In the genomic region with DNA sequence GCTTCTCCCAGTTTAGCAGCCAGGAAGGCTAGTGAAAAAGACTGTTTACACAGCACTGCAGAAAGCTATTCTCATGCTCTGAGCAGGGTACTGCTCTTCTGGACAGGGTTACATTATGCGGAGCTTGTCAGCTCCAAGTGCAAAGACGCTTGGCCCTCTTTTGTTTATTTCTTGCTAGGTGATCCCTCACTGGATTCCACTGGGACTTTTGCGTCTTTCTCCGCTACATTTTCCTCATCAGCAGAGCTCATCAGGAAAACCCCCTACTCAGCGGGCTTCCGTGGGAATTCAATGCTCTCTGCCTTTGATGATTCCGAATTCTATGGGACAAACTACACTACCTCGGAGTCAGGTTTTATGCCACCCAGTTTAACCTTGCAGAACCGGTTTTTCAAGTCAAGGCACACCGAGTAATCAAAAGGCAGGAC, we compare ENCODE assay signal across 8 mouse cellular contexts.
DNase-seq lines count a peak whose midpoint lies in the region; ATAC-seq and TF ChIP-seq lines count a peak whose summit lies in the region.

No protein-coding gene starts in this region.

- H3K9me3 ChIP-seq in ES-E14 (ENCODE audit: control insufficient read depth, insufficient read depth, low read depth, low read length): no peaks in the 10 kb centered on the region
- no peaks in the 10 kb centered on the region for H3K9me3 ChIP-seq in heart, postnatal 0 days (replicated peaks; ENCODE audit: control insufficient read depth, low read length)
- H3K9me3 ChIP-seq in liver, embryonic 13.5 days (replicated peaks): no peaks in the 10 kb centered on the region
- H3K9me3 ChIP-seq in neural tube, embryonic 15.5 days (replicated peaks): no peaks in the 10 kb centered on the region

- H3K27ac ChIP-seq in ES-E14 (ENCODE audit: insufficient read depth, low read depth, low read length, poor library complexity, severe bottlenecking): no peak overlapping the region
- no peak overlapping the region for H3K27ac ChIP-seq in heart, postnatal 0 days (ENCODE audit: low read depth)
- H3K27ac ChIP-seq in liver, embryonic 13.5 days: no peak overlapping the region
- peak overlapping the region; percentile 54 for H3K27ac ChIP-seq in neural tube, embryonic 15.5 days (replicated peaks)

- peak overlapping the region; percentile 59 for H3K4me2 ChIP-seq in heart, postnatal 0 days (ENCODE audit: low read depth, low read length)
- peak overlapping the region; percentile 17 for H3K4me2 ChIP-seq in liver, embryonic 13.5 days
- peak overlapping the region; percentile 63 for H3K4me2 ChIP-seq in neural tube, embryonic 15.5 days

- no peak overlapping the region for H3K9ac ChIP-seq in ES-E14 (ENCODE audit: insufficient read depth, low read depth, low read length, poor library complexity, severe bottlenecking)
- H3K9ac ChIP-seq in heart, postnatal 0 days (replicated peaks; ENCODE audit: low read depth, low read length): no peak overlapping the region
- H3K9ac ChIP-seq in liver, embryonic 13.5 days: no peak overlapping the region
- H3K9ac ChIP-seq in neural tube, embryonic 15.5 days (replicated peaks): peak overlapping the region; percentile 40; the same call in 1 of the 2 replicates

- ATAC-seq in heart, postnatal 0 days (ENCODE audit: insufficient read depth, low read depth): no peak
- no peak for ATAC-seq in liver, embryonic 13.5 days (ENCODE audit: low read depth)
- ATAC-seq in neural tube, embryonic 15.5 days (ENCODE audit: low FRiP score): peak; percentile 69; the same call in 1 of the 2 replicates

- no peak for TF ChIP-seq CTCF in heart, postnatal 0 days (IDR thresholded peaks at IDR 0.05; ENCODE audit: low read depth)

- 3% methylated on average over 10 of the region's 10 CpGs for WGBS in heart, postnatal 0 days
- 10% methylated on average over 10 of the region's 10 CpGs for WGBS in liver, embryonic 13.5 days (ENCODE audit: insufficient replicate concordance)
- under 1% methylated on average over 10 of the region's 10 CpGs for WGBS in neural tube, embryonic 15.5 days

- TF ChIP-seq EP300 in heart, postnatal 0 days (IDR thresholded peaks at IDR 0.05; ENCODE audit: low read depth): no peak

- H3K4me3 ChIP-seq in ES-E14 (ENCODE audit: insufficient read depth in 1 of 2, low read depth in 1 of 2, low read length in 2 of 2, poor library complexity in 1 of 2, severe bottlenecking in 1 of 2): peak overlapping the region; percentile 10 to 15; a peak in 2 of 4 replicates
- H3K4me3 ChIP-seq in heart, postnatal 0 days (ENCODE audit: low read depth, low read length): peak overlapping the region; percentile 33
- no peak overlapping the region for H3K4me3 ChIP-seq in liver, embryonic 13.5 days (replicated peaks)
- H3K4me3 ChIP-seq in neural tube, embryonic 15.5 days (replicated peaks): peak overlapping the region; percentile 31

- in situ Hi-C loops in ES-E14 (cut with MboI; ENCODE audit: low sequenced_read_pairs in 2 of 2, unreplicated experiment in 2 of 2): no loop called here

- peak; percentile 6 for DNase-seq in adrenal gland, postnatal 10 days
- no peak for DNase-seq in adrenal gland, postnatal 36 days
- peak; percentile 21 for DNase-seq in ES-E14 (ENCODE audit: low read depth, low spot score)
- no peak for DNase-seq in heart, postnatal 0 days (ENCODE audit: low spot score)
- DNase-seq in liver, embryonic 13.5 days: no peak
- no peak for DNase-seq in c-Kit-positive CD71-positive TER-119-positive erythroid progenitor cells, embryonic 14.5 days (ENCODE audit: low spot score)
- no peak for DNase-seq in cerebellum, postnatal 36 days

- no peaks in the 10 kb centered on the region for H3K27me3 ChIP-seq in heart, postnatal 0 days (ENCODE audit: control insufficient read depth, insufficient read depth, low read length)
- H3K27me3 ChIP-seq in liver, embryonic 13.5 days: no peaks in the 10 kb centered on the region
- no peaks in the 10 kb centered on the region for H3K27me3 ChIP-seq in neural tube, embryonic 15.5 days (replicated peaks)

- no peaks in the 10 kb centered on the region for H3K36me3 ChIP-seq in ES-E14 (ENCODE audit: control insufficient read depth, insufficient read depth, low read length, poor library complexity, severe bottlenecking)
- H3K36me3 ChIP-seq in heart, postnatal 0 days (replicated peaks; ENCODE audit: control insufficient read depth, insufficient read depth, low read length): no peaks in the 10 kb centered on the region
- no peaks in the 10 kb centered on the region for H3K36me3 ChIP-seq in liver, embryonic 13.5 days
- H3K36me3 ChIP-seq in neural tube, embryonic 15.5 days: no peaks in the 10 kb centered on the region

- 0 out of 4 replicates have a peak, but pooled peaks cover 0 to 2% of the 10 kb centered on the region in 2 experiments for H3K4me1 ChIP-seq in ES-E14 (ENCODE audit: control insufficient read depth in 2 of 2, insufficient read depth in 2 of 2, low read length in 2 of 2, poor library complexity in 1 of 2)
- 0 out of 2 replicates have a peak, but pooled peaks cover 6% of the 10 kb centered on the region for H3K4me1 ChIP-seq in heart, postnatal 0 days (ENCODE audit: control insufficient read depth, insufficient read depth)
- no peaks in the 10 kb centered on the region for H3K4me1 ChIP-seq in liver, embryonic 13.5 days (replicated peaks)
- peaks cover 15% of the 10 kb centered on the region for H3K4me1 ChIP-seq in neural tube, embryonic 15.5 days

TF ChIP-seq in ES-E14, 5 proteins besides CTCF, POLR2A, EP300 and RAD21:
- TF ChIP-seq ZC3H11A (IDR thresholded peaks at IDR 0.05; ENCODE audit: borderline replicate concordance, low read depth, low read length) (no peak), HCFC1 (IDR thresholded peaks at IDR 0.05; ENCODE audit: borderline replicate concordance, insufficient read depth, low read length) (no peak), ZNF384 (IDR thresholded peaks at IDR 0.05; ENCODE audit: low read depth, low read length) (no peak), MAFK (IDR thresholded peaks at IDR 0.05; ENCODE audit: insufficient read depth, low read depth, low read length) (no peak), CHD2 (IDR thresholded peaks at IDR 0.05; ENCODE audit: low read depth, low read length) (no peak)
TF ChIP-seq in ES-E14: peak in this region for 0.

Comparison
In these comparisons a context has a peak if more than half of its experiments do, and no peak if none do; other contexts are left out.
1. DNase-seq: peak in adrenal gland, postnatal 10 days (single experiment) and ES-E14 (single experiment); none in adrenal gland, postnatal 36 days (0 of 2), heart, postnatal 0 days (single experiment), liver, embryonic 13.5 days (single experiment), c-Kit-positive CD71-positive TER-119-positive erythroid progenitor cells, embryonic 14.5 days (single experiment) and cerebellum, postnatal 36 days (0 of 2).
2. Peak in every context shown above with its lines, with median percentiles within 50 percentile points of each other: H3K4me2 ChIP-seq.